Mouse (Mus musculus): Measurements from ENCODE around the gene Cntn1.

The Cntn1 gene

GRCm38 (mm10) chr15:92137026-92137425 is 86.1 kb downstream of the Cntn1 start:
- DNase-seq (ENCODE audit: low spot score in 2 of 2), result no peak

DNA sequence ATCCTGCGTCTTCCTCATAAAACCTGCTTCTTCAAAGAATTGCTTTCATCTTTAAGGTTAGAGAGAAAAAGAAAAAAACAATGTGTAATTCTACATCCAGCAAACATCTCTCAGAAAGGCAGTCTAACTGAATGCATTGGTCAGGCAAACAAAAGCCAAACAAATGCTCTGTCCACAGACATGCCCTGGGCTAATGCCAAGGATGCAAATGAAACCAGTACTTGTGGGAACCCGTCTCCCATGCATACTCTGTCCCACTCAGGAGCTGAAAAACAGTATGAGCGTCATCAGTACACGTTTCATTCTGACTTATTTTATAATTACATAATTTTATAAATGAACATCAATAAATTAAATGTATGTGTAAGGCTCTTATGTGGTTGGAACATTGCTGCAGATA is 91.0 kb downstream of the Cntn1 start:
- peak in 1 of 2 experiments; percentile 20 for DNase-seq (ENCODE audit: low spot score in 2 of 2)

- no peak for DNase-seq (ENCODE audit: low spot score in 2 of 2)
Observed at GRCm38 (mm10) chr15:92154921-92155320, 104.0 kb downstream of the Cntn1 start.

DNA sequence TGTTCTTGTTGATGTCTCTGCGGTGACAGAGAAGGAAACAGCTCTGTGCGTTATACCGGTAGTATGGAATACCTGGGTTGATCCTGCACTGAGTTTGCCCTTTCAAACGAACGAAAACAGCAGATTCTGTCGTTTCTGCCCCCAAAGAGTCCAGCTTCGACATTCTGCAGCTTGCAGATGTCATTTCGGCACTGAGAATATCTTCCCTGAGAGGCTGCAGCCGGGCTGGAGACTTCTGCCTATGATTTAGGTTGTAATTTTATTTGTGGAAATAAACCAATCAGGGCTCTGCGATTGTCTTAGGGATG is 109.8 kb downstream of the Cntn1 start:
- DNase-seq (ENCODE audit: low spot score in 2 of 2), result no peak

GRCm38 (mm10) chr15:92161163-92162025 is 110.4 kb downstream of the Cntn1 start:
- DNase-seq (ENCODE audit: low spot score in 2 of 2), result peak in 1 of 2 experiments; percentile 37

DNA sequence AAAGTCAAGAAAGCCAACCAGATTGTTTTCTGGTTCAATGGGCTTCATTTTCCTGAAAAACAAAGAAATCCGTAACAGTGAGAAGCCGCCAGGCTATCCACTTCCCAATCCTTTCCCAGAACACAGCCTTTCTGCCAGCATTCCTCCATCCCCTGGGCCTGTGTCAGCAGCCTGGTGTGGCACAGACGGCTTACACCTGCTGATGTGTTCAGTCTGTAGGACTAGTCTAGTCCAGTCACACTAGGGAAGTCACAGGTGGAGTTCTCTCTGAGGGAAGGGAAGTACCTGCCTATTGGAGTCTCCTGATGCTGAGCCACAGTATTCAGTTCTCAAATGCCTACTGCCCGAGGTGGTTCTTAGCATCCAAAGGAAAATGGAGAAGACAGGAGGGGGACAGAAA is 111.9 kb downstream of the Cntn1 start:
- no peak for DNase-seq (ENCODE audit: low spot score in 2 of 2)

GRCm38 (mm10) chr15:92164127-92164526 is 113.2 kb downstream of the Cntn1 start:
- no peak for DNase-seq (ENCODE audit: low spot score in 2 of 2)

DNA sequence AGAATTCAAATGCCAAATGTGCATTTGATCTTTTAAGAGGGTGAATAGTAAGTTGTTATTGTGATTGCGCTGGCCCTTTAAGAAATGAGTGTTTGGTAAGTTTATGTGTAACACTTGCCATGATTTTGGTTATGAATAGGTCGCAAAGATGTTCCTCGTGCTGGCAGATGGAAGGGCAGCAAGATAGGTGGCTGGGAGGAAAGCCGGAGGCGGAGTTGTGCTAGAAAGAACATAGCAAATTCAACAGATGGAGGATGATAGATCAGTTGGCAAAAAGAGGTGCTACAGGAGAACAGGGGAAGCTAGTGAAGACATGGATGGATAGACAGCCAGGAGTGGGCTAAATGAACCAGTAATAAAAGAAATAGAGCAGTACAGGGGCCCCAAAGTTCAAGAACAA is 115.3 kb downstream of the Cntn1 start:
- no peak for DNase-seq (ENCODE audit: low spot score in 2 of 2)

DNA sequence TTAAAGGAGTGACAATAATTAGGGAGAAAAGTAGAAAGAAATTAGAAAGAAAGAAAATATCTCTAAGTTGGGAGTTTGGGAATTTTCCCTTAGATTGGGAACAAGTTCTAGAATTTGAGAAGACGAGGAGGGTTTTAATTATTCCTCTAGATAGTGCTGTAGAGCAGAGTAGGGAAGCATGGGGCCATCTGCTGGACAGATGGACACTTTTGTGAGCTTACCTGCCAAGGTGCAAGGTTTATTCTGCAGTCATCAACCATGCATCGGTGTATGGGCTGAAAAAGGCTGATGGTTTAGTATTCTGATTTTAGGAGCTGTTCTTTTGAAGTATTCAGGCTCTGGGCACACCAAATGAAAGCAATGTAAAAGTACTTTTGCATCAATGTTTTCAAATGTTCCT is 124.8 kb downstream of the Cntn1 start:
- no peak for DNase-seq (ENCODE audit: low spot score in 2 of 2)

DNA sequence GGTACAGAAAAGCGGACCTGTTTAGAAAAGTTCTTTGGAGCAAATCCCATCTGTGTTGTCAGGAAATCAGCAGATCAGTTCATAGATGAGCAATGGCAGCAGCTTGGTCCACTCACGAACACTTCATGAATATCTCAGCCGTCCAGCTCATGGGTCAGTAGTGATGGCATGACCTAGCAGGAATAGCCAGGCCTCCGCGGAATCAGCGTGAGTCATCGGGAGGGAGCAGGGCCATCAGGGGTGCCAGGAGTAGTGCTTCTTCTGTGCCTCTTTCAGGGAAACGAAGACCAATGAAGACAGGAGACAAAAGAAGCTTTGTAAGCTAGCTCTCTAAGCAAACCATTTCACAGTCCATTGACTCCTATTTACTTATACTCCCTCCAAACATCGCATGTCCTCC is 126.4 kb downstream of the Cntn1 start:
- no peak for DNase-seq (ENCODE audit: low spot score in 2 of 2)

GRCm38 (mm10) chr15:92185484-92185883 is 134.5 kb downstream of the Cntn1 start:
- no peak for DNase-seq (ENCODE audit: low spot score in 2 of 2)

GRCm38 (mm10) chr15:92190000-92190399 is 139.0 kb downstream of the Cntn1 start:
- DNase-seq (ENCODE audit: low spot score in 2 of 2), result peak in 1 of 2 experiments; percentile 23

- DNase-seq (ENCODE audit: low spot score in 2 of 2), result peak in 1 of 2 experiments; percentile 50
Observed at GRCm38 (mm10) chr15:92200326-92200985, 149.5 kb downstream of the Cntn1 start.

GRCm38 (mm10) chr15:92206695-92207094 is 155.7 kb downstream of the Cntn1 start:
- DNase-seq (ENCODE audit: low spot score in 2 of 2), result no peak

GRCm38 (mm10) chr15:92209778-92210177 is 158.8 kb downstream of the Cntn1 start:
- no peak for DNase-seq (ENCODE audit: low spot score in 2 of 2)

DNA sequence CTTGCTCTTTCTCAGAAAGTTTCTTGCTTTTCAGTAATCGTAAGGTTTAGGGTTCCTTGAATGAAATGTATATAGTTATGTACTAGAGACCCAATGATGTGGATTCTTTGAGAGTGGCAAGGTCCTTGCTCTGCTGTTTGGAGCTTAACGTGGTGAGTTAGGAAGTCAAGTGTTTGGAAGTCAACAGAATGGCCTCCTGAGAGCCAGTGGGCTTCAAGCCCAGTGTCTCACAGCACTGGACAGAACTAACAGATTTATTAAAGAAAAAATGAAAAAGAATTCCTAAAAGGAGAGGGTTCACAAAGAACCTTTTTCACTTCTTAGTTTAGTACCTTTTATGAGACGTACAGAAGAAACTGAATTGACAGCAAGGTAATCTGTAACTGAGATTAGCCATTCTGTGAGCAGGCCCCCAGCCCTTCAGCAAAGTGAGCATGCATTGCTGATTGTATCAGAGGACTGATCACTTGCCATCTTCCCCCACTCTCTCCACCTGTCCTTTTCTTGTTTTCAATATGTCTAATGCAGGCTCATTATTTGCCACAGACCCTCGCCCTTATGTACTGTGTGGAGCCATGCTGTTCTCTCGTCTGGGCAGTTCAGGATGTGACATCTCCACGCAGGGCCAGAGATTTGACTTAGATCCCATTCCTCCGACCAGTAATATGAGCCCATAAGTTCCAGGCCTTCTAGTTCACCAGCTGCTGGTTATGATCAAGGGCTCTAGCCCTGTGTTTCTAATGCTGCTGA is 159.7 kb downstream of the Cntn1 start:
- DNase-seq (ENCODE audit: low spot score in 2 of 2), result no peak

- no peak for DNase-seq (ENCODE audit: low spot score in 2 of 2)
Observed at GRCm38 (mm10) chr15:92215841-92216240, 164.9 kb downstream of the Cntn1 start.

GRCm38 (mm10) chr15:92221446-92221845 is 170.5 kb downstream of the Cntn1 start:
- DNase-seq (ENCODE audit: low spot score in 2 of 2), result no peak

GRCm38 (mm10) chr15:92231386-92231785 is 180.4 kb downstream of the Cntn1 start:
- no peak for DNase-seq (ENCODE audit: low spot score in 2 of 2)

- no peak for DNase-seq (ENCODE audit: low spot score in 2 of 2)
Observed at GRCm38 (mm10) chr15:92235836-92236235, 184.9 kb downstream of the Cntn1 start.

- peak in 1 of 2 experiments; percentile 52 for DNase-seq (ENCODE audit: low spot score in 2 of 2)
Observed at GRCm38 (mm10) chr15:92264980-92265707, 214.2 kb downstream of the Cntn1 start.

GRCm38 (mm10) chr15:92268341-92268740 is 217.4 kb downstream of the Cntn1 start:
- no peak for DNase-seq (ENCODE audit: low spot score in 2 of 2)

Measured in cerebellum, postnatal 4 days (tissue).